Mouse (Mus musculus): Measurements from ENCODE around the gene Aqp2. TPM values are rescaled to one million over a fixed set of nuclear protein-coding genes. Genes with fewer than 3 reads are reported as not detected.

Gene Aqp2
- polyA plus RNA-seq, 1 experiment from 2014 or later, result not detected

Other genes with a start within 250 kb of the Aqp2 start
- gene Fmnl3, start 208.6 kb upstream of the Aqp2 start, polyA plus RNA-seq (2016; fragmentation: Nextera tagmentation; extraction: Ambion mirVana), result 19.7 and 23.4 TPM in 2 replicates
- gene Tmbim6, start 186.2 kb upstream of the Aqp2 start, polyA plus RNA-seq (2016; fragmentation: Nextera tagmentation; extraction: Ambion mirVana), result 271 and 274 TPM in 2 replicates
- gene Nckap5l, start 121.3 kb upstream of the Aqp2 start, polyA plus RNA-seq (2016; fragmentation: Nextera tagmentation; extraction: Ambion mirVana), result 14.9 and 16.1 TPM in 2 replicates
- gene Bcdin3d, start 104.3 kb upstream of the Aqp2 start, polyA plus RNA-seq (2016; fragmentation: Nextera tagmentation; extraction: Ambion mirVana), result 18.9 TPM in 2 replicates
- 2.9 and 5.5 TPM in 2 replicates for gene Faim2, start 50.9 kb upstream of the Aqp2 start, polyA plus RNA-seq (2016; fragmentation: Nextera tagmentation; extraction: Ambion mirVana)
- gene Aqp5, start 11.7 kb downstream of the Aqp2 start, polyA plus RNA-seq (2016; fragmentation: Nextera tagmentation; extraction: Ambion mirVana), result 2.4 and 2.7 TPM in 2 replicates
- gene Aqp6, start 22.3 kb downstream of the Aqp2 start, polyA plus RNA-seq (2016; fragmentation: Nextera tagmentation; extraction: Ambion mirVana), result 1.3 and 2.8 TPM in 2 replicates
- gene Racgap1, start 72.6 kb downstream of the Aqp2 start, polyA plus RNA-seq (2016; fragmentation: Nextera tagmentation; extraction: Ambion mirVana), result 177 and 185 TPM in 2 replicates
- 48.6 and 61.6 TPM in 2 replicates for gene Asic1, start 91.3 kb downstream of the Aqp2 start, polyA plus RNA-seq (2016; fragmentation: Nextera tagmentation; extraction: Ambion mirVana)
- gene Smarcd1, start 123.1 kb downstream of the Aqp2 start, polyA plus RNA-seq (2016; fragmentation: Nextera tagmentation; extraction: Ambion mirVana), result 123 and 141 TPM in 2 replicates
- gene Gm17349, start 126.4 kb downstream of the Aqp2 start, polyA plus RNA-seq (2016; fragmentation: Nextera tagmentation; extraction: Ambion mirVana), result not detected in 2 replicates
- 0.69 and 0.92 TPM in 2 replicates for gene Gpd1, start 138.5 kb downstream of the Aqp2 start, polyA plus RNA-seq (2016; fragmentation: Nextera tagmentation; extraction: Ambion mirVana)
- gene Cox14, start 146.6 kb downstream of the Aqp2 start, polyA plus RNA-seq (2016; fragmentation: Nextera tagmentation; extraction: Ambion mirVana), result 152 and 156 TPM in 2 replicates
- gene Cers5, start 193.8 kb downstream of the Aqp2 start, polyA plus RNA-seq (2016; fragmentation: Nextera tagmentation; extraction: Ambion mirVana), result 66.8 and 69.3 TPM in 2 replicates